Mouse (Mus musculus) kidney, adult 2 months (tissue): ENCODE results near the gene Slc38a10. TPM values are rescaled to one million over a fixed set of nuclear protein-coding genes. Genes with fewer than 3 reads are reported as not detected.

ENCODE experiments used
- DNase-seq: peaks from one replicate; pipeline ENCODE4 v3.0.0; 2021
- H3K27ac ChIP-seq: fragments of 200-500 bp; 2 replicates; pipeline ENCODE4 v1.5.1; 2012; ENCODE audit warnings: low read depth, low read length, control low read depth, inconsistent platforms; ENCODE audit not compliant: insufficient read depth
- H3K27me3 ChIP-seq: fragments of 200-500 bp; replicated peaks from 2 replicates; pipeline ENCODE4 v1.6.1; 2012; ENCODE audit warnings: mild to moderate bottlenecking, moderate library complexity, low read length, inconsistent platforms; ENCODE audit not compliant: control insufficient read depth, insufficient read depth
- H3K36me3 ChIP-seq: fragments of 200-500 bp; 2 replicates; pipeline ENCODE4 v1.6.1; 2012; ENCODE audit warnings: mild to moderate bottlenecking, moderate library complexity, low read length, inconsistent platforms; ENCODE audit not compliant: control insufficient read depth, insufficient read depth
- H3K4me1 ChIP-seq: fragments of 200-500 bp; 2 replicates; pipeline ENCODE4 v1.6.1; 2011; ENCODE audit warnings: low read length; ENCODE audit not compliant: control insufficient read depth, insufficient read depth
- H3K4me3 ChIP-seq: fragments of 200-500 bp; 2 replicates; pipeline ENCODE4 v1.5.1; 2011; ENCODE audit warnings: mild to moderate bottlenecking, low read depth, low read length, control low read depth; ENCODE audit not compliant: insufficient read depth
- CTCF ChIP-seq: fragments of 200-500 bp; conservative IDR thresholded peaks from 2 replicates; pipeline ENCODE4 v1.5.1; 2011; ENCODE audit warnings: low read depth, mild to moderate bottlenecking, control low read depth, low read length, moderate library complexity, mixed read lengths; ENCODE audit not compliant: insufficient read depth, insufficient read length
- POLR2A ChIP-seq: fragments of 200-500 bp; IDR thresholded peaks from one replicate; pipeline ENCODE4 v1.6.1; 2011; ENCODE audit warnings: low read depth, low read length, control low read depth
- WGBS: fragments of 180-500 bp; shearing (Covaris S2); methylation state at CpG from one replicate; pipeline ENCODE4 v1.1.7; 2018; 5-methylcytosine and 5-hydroxymethylcytosine counted together
- polyA plus RNA-seq: library from polyadenylated mRNA; depleted of rRNA; stranded (reverse); fragments of >200 nt; gene quantifications from 2 replicates; pipeline ENCODE4 v1.2.3, GENCODE M21; 2012

Slc38a10 gene
- polyA plus RNA-seq, 1 experiment = 151 TPM

GRCm38 (mm10) chr11:120119936-120120541 is 31.1 kb downstream of the Slc38a10 start:
- Histone ChIP-seq H3K4me3 (no peak overlapping the region), H3K4me1 (no peaks in the 10 kb centered on the region), H3K36me3 (no peaks in the 10 kb centered on the region), H3K27ac (no peak overlapping the region), H3K27me3 (no peaks in the 10 kb centered on the region)
- DNase-seq = no peak
- WGBS = 85% methylated on average over 10 of the region's 10 CpGs
- TF ChIP-seq CTCF (no peak), POLR2A (no peak)

GRCm38 (mm10) chr11:120119108-120119507 is 32.0 kb downstream of the Slc38a10 start:
- TF ChIP-seq POLR2A (no peak), CTCF (no peak)
- no peak overlapping the region for H3K27ac ChIP-seq
- WGBS = 96% methylated on average over 7 of the region's 7 CpGs
- H3K4me3 ChIP-seq = no peak overlapping the region
- no peaks in the 10 kb centered on the region for H3K36me3 ChIP-seq
- DNase-seq = no peak
- no peaks in the 10 kb centered on the region for H3K4me1 ChIP-seq
- no peaks in the 10 kb centered on the region for H3K27me3 ChIP-seq

- Histone ChIP-seq H3K4me3 (no peak overlapping the region), H3K27me3 (no peaks in the 10 kb centered on the region), H3K36me3 (no peaks in the 10 kb centered on the region), H3K4me1 (no peaks in the 10 kb centered on the region), H3K27ac (no peak overlapping the region)
- no peak for TF ChIP-seq CTCF
- TF ChIP-seq POLR2A = no peak
- WGBS = 91% methylated on average over 2 of the region's 2 CpGs
- no peak for DNase-seq
These were observed 33.5 kb downstream of the Slc38a10 start for GRCm38 (mm10) chr11:120117626-120118025.

GRCm38 (mm10) chr11:120114488-120115215 is 36.5 kb downstream of the Slc38a10 start:
- Histone ChIP-seq H3K4me1 (peaks cover 4% of the 10 kb centered on the region; the same call in 1 of the 2 replicates), H3K4me3 (no peak overlapping the region), H3K36me3 (no peaks in the 10 kb centered on the region), H3K27ac (no peak overlapping the region), H3K27me3 (no peaks in the 10 kb centered on the region)
- TF ChIP-seq CTCF (no peak), POLR2A (no peak)
- no peak for DNase-seq
- WGBS = 92% methylated on average over 21 of the region's 21 CpGs

GRCm38 (mm10) chr11:120112136-120112535 is 39.0 kb downstream of the Slc38a10 start:
- H3K4me3 ChIP-seq = no peak overlapping the region
- H3K36me3 ChIP-seq = no peaks in the 10 kb centered on the region
- no peak overlapping the region for H3K27ac ChIP-seq
- WGBS = 72% methylated on average over 4 of the region's 4 CpGs
- TF ChIP-seq CTCF = no peak
- no peaks in the 10 kb centered on the region for H3K27me3 ChIP-seq
- H3K4me1 ChIP-seq = peaks cover 12% of the 10 kb centered on the region
- peak; percentile 66 for DNase-seq

- TF ChIP-seq POLR2A (no peak), CTCF (peak; percentile 91)
- DNase-seq = peak; percentile 44
- Histone ChIP-seq H3K27me3 (no peaks in the 10 kb centered on the region), H3K27ac (no peak overlapping the region), H3K4me1 (peaks cover 14% of the 10 kb centered on the region), H3K4me3 (no peak overlapping the region), H3K36me3 (no peaks in the 10 kb centered on the region)
- 14% methylated on average over 2 of the region's 2 CpGs for WGBS
These were observed 40.1 kb downstream of the Slc38a10 start for GRCm38 (mm10) chr11:120111033-120111432.

- H3K4me1 ChIP-seq = peaks cover 14% of the 10 kb centered on the region
- no peak overlapping the region for H3K27ac ChIP-seq
- no peak for DNase-seq
- no peak overlapping the region for H3K4me3 ChIP-seq
- H3K27me3 ChIP-seq = no peaks in the 10 kb centered on the region
- H3K36me3 ChIP-seq = no peaks in the 10 kb centered on the region
- WGBS = 65% methylated on average over 7 of the region's 7 CpGs
- peak; percentile 48 for TF ChIP-seq CTCF
- no peak for TF ChIP-seq POLR2A
These were observed 40.6 kb downstream of the Slc38a10 start for GRCm38 (mm10) chr11:120110554-120110953.
